In the genomic region with DNA sequence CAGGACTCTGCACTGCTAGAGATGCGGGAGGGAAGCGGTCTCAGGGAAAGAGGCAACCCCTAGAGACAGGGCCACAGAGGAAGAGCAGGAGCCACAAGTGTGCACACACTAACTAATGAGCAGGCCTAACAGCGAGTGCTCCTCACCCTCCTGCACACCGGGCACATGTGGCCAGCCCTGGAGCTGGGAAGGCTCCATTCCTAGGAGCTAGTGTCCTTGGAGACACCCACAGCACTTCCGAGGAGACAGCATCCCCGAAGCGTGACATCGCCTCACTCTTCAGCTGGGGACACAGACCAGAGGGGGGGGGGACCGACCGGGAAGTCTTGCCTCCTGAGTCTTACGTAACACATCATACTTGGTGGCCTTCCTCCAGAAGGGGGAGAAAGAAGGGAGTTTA, we compare ENCODE assay signal across 17 mouse cellular contexts. TPM values are rescaled to one million over a fixed set of nuclear protein-coding genes. Genes with fewer than 3 reads are reported as not detected.
DNase-seq lines count a peak whose midpoint lies in the region; ATAC-seq lines count a peak whose summit lies in the region.
"Had no signal": no experiment of that assay in that cellular context is flagged by ENCODE, and none has a peak within 500 bp of the region (broad histone marks: within the 10 kb centered on the region; RNA-seq: fewer than 3 reads in every experiment).

No protein-coding gene starts in this region.

- H3K9ac ChIP-seq in hindbrain, embryonic 12.5 days: no peak overlapping the region
- no peak overlapping the region for H3K9ac ChIP-seq in hindbrain, embryonic 13.5 days
- H3K9ac ChIP-seq in midbrain, embryonic 11.5 days (ENCODE audit: low read length): no peak overlapping the region
- no peak overlapping the region for H3K9ac ChIP-seq in midbrain, embryonic 15.5 days
- no peak overlapping the region for H3K9ac ChIP-seq in forebrain, embryonic 14.5 days (ENCODE audit: low read length)
- H3K9ac ChIP-seq: limb, embryonic 15.5 days; lung, embryonic 15.5 days had no signal

- 60% methylated on average over 11 of the region's 11 CpGs for WGBS in hindbrain, embryonic 12.5 days
- WGBS in hindbrain, embryonic 13.5 days: 53% methylated on average over 11 of the region's 11 CpGs
- WGBS in midbrain, embryonic 11.5 days: 81% methylated on average over 11 of the region's 11 CpGs
- WGBS in midbrain, embryonic 15.5 days: 61% methylated on average over 11 of the region's 11 CpGs
- 74% methylated on average over 11 of the region's 11 CpGs for WGBS in forebrain, embryonic 14.5 days

- H3K27me3 ChIP-seq in hindbrain, embryonic 12.5 days: peaks cover 43% of the 10 kb centered on the region
- peaks cover 43% of the 10 kb centered on the region for H3K27me3 ChIP-seq in hindbrain, embryonic 13.5 days
- peaks cover 6% of the 10 kb centered on the region for H3K27me3 ChIP-seq in midbrain, embryonic 11.5 days (ENCODE audit: control insufficient read depth, insufficient read depth, low read length)
- 0 out of 2 replicates have a peak, but pooled peaks cover 6% of the 10 kb centered on the region for H3K27me3 ChIP-seq in midbrain, embryonic 15.5 days (replicated peaks)
- 0 out of 2 replicates have a peak, but pooled peaks cover 3% of the 10 kb centered on the region for H3K27me3 ChIP-seq in forebrain, embryonic 14.5 days (replicated peaks; ENCODE audit: control insufficient read depth, insufficient read depth, low read length)

- no peak overlapping the region for H3K4me3 ChIP-seq in hindbrain, embryonic 12.5 days
- H3K4me3 ChIP-seq in hindbrain, embryonic 13.5 days: no peak overlapping the region
- H3K4me3 ChIP-seq in midbrain, embryonic 11.5 days (ENCODE audit: low read depth, low read length): no peak overlapping the region
- no peak overlapping the region for H3K4me3 ChIP-seq in midbrain, embryonic 15.5 days
- no peak overlapping the region for H3K4me3 ChIP-seq in forebrain, embryonic 14.5 days (ENCODE audit: low read depth, low read length)
- H3K4me3 ChIP-seq: erythroblast, embryonic 14.5 days; heart, adult 2 months; limb, embryonic 15.5 days; lung, embryonic 15.5 days; myocyte had no signal

- peak; percentile 77 for DNase-seq in midbrain, embryonic 11.5 days (ENCODE audit: low spot score, missing footprints)
- no peak for DNase-seq in forebrain, embryonic 14.5 days (ENCODE audit: low spot score)
- no peak for DNase-seq in MN1 (ENCODE audit: low spot score)
- DNase-seq: adrenal gland, adult 8-10 months; cerebellum, adult 8-10 months; heart, adult 2 months; thymus, adult 18-20 months had no signal

- no peak overlapping the region for H3K4me2 ChIP-seq in hindbrain, embryonic 12.5 days (replicated peaks)
- H3K4me2 ChIP-seq in hindbrain, embryonic 13.5 days: no peak overlapping the region
- no peak overlapping the region for H3K4me2 ChIP-seq in midbrain, embryonic 11.5 days
- no peak overlapping the region for H3K4me2 ChIP-seq in midbrain, embryonic 15.5 days
- no peak overlapping the region for H3K4me2 ChIP-seq in forebrain, embryonic 14.5 days (ENCODE audit: low read length)
- H3K4me2 ChIP-seq: limb, embryonic 15.5 days; lung, embryonic 15.5 days had no signal

- no peaks in the 10 kb centered on the region for H3K36me3 ChIP-seq in hindbrain, embryonic 12.5 days
- H3K36me3 ChIP-seq in hindbrain, embryonic 13.5 days: no peaks in the 10 kb centered on the region
- H3K36me3 ChIP-seq in midbrain, embryonic 11.5 days (ENCODE audit: control insufficient read depth, insufficient read depth, low read length): no peaks in the 10 kb centered on the region
- H3K36me3 ChIP-seq in midbrain, embryonic 15.5 days (replicated peaks): no peaks in the 10 kb centered on the region
- H3K36me3 ChIP-seq in forebrain, embryonic 14.5 days (ENCODE audit: control insufficient read depth, insufficient read depth, low read length): no peaks in the 10 kb centered on the region
- H3K36me3 ChIP-seq: limb, embryonic 15.5 days; lung, embryonic 15.5 days had no signal

- no peak for ATAC-seq in hindbrain, embryonic 12.5 days (ENCODE audit: low FRiP score)
- no peak for ATAC-seq in hindbrain, embryonic 13.5 days (ENCODE audit: low FRiP score)
- 0 out of 2 replicates have a peak, but pooled peaks have one; percentile 33 for ATAC-seq in midbrain, embryonic 11.5 days (ENCODE audit: low FRiP score)
- ATAC-seq in midbrain, embryonic 15.5 days (replicated peaks): no peak
- peak; percentile 15; the same call in 1 of the 2 replicates for ATAC-seq in forebrain, embryonic 14.5 days
- ATAC-seq in megakaryocyte, adult 5-6 weeks (ENCODE audit: poor library complexity, severe bottlenecking): 0 out of 2 replicates have a peak, but pooled peaks have one; percentile 8

- no peaks in the 10 kb centered on the region for H3K9me3 ChIP-seq in hindbrain, embryonic 12.5 days (replicated peaks)
- H3K9me3 ChIP-seq in hindbrain, embryonic 13.5 days: no peaks in the 10 kb centered on the region
- no peaks in the 10 kb centered on the region for H3K9me3 ChIP-seq in midbrain, embryonic 11.5 days (ENCODE audit: control insufficient read depth, low read length)
- no peaks in the 10 kb centered on the region for H3K9me3 ChIP-seq in midbrain, embryonic 15.5 days
- H3K9me3 ChIP-seq in forebrain, embryonic 14.5 days (replicated peaks; ENCODE audit: control insufficient read depth, low read length): no peaks in the 10 kb centered on the region
- H3K9me3 ChIP-seq: limb, embryonic 15.5 days; lung, embryonic 15.5 days had no signal

- H3K27ac ChIP-seq in hindbrain, embryonic 12.5 days: peak overlapping the region; percentile 64
- no peak overlapping the region for H3K27ac ChIP-seq in hindbrain, embryonic 13.5 days
- no peak overlapping the region for H3K27ac ChIP-seq in midbrain, embryonic 11.5 days (ENCODE audit: low read depth, low read length)
- H3K27ac ChIP-seq in midbrain, embryonic 15.5 days: no peak overlapping the region
- H3K27ac ChIP-seq in forebrain, embryonic 14.5 days (ENCODE audit: low read depth, low read length): peak overlapping the region; percentile 88; the same call in 1 of the 2 replicates
- H3K27ac ChIP-seq: heart, adult 2 months; limb, embryonic 15.5 days; lung, embryonic 15.5 days had no signal

- peaks cover 40% of the 10 kb centered on the region for H3K4me1 ChIP-seq in hindbrain, embryonic 12.5 days
- peaks cover 45% of the 10 kb centered on the region for H3K4me1 ChIP-seq in hindbrain, embryonic 13.5 days (replicated peaks)
- H3K4me1 ChIP-seq in midbrain, embryonic 11.5 days (ENCODE audit: control insufficient read depth, insufficient read depth, low read length): peaks cover 18% of the 10 kb centered on the region
- peaks cover 11% of the 10 kb centered on the region for H3K4me1 ChIP-seq in midbrain, embryonic 15.5 days
- H3K4me1 ChIP-seq in forebrain, embryonic 14.5 days (ENCODE audit: control insufficient read depth, insufficient read depth, low read length): peaks cover 17% of the 10 kb centered on the region; the same call in 1 of the 2 replicates

RNA-seq across cellular contexts. Expression of gene Vipr1, which starts 25.3 kb away (rescaled TPM):
- polyA plus RNA-seq in hindbrain, embryonic 12.5 days (2016; fragmentation: Nextera tagmentation; extraction: Ambion mirVana): 0.44 and 0.66 TPM in 2 replicates
- polyA plus RNA-seq in hindbrain, embryonic 13.5 days (2015; fragmentation: Nextera tagmentation; extraction: Ambion mirVana): 0.51 and 0.54 TPM in 2 replicates
- 0.41 and 0.44 TPM in 2 replicates for polyA plus RNA-seq in midbrain, embryonic 11.5 days (2014; fragmentation: Nextera tagmentation; extraction: Ambion mirVana)
- 0.14 and 0.15 TPM in 2 replicates for polyA plus RNA-seq in midbrain, embryonic 15.5 days (2015; fragmentation: Nextera tagmentation; extraction: Ambion mirVana)
- 0.38 and 0.46 TPM in 2 replicates for polyA plus RNA-seq in forebrain, embryonic 14.5 days (2014; fragmentation: Nextera tagmentation; extraction: Ambion mirVana)
- total RNA-seq in megakaryocyte, adult 5-6 weeks (2015): 0.18 and 1.3 TPM in 2 replicates
- total RNA-seq in megakaryocyte, adult 5-6 weeks (2017): 0.28 and 0.55 TPM in 2 replicates
- polyA plus RNA-seq: erythroblast, embryonic 14.5 days had no signal

RNA-seq across cellular contexts. Expression of gene Lyzl4, which starts 25.9 kb away (rescaled TPM):
- 0.33 TPM in 1 of 2 replicates, not detected in the other for polyA plus RNA-seq in hindbrain, embryonic 12.5 days (2016; fragmentation: Nextera tagmentation; extraction: Ambion mirVana)
- 0.32 TPM in 1 of 2 replicates, not detected in the other for polyA plus RNA-seq in hindbrain, embryonic 13.5 days (2015; fragmentation: Nextera tagmentation; extraction: Ambion mirVana)
- 0.22 TPM in 1 of 2 replicates, not detected in the other for polyA plus RNA-seq in midbrain, embryonic 11.5 days (2014; fragmentation: Nextera tagmentation; extraction: Ambion mirVana)
- polyA plus RNA-seq in midbrain, embryonic 15.5 days (2015; fragmentation: Nextera tagmentation; extraction: Ambion mirVana): 0.18 and 0.27 TPM in 2 replicates
- polyA plus RNA-seq in forebrain, embryonic 14.5 days (2014; fragmentation: Nextera tagmentation; extraction: Ambion mirVana): 0.18 TPM in 1 of 2 replicates, not detected in the other
- total RNA-seq in megakaryocyte, adult 5-6 weeks (2015): not detected in 2 replicates
- not detected in 2 replicates for total RNA-seq in megakaryocyte, adult 5-6 weeks (2017)
- total RNA-seq: gastrocnemius, adult 18-20 months; heart, adult 2 months had no signal
- polyA plus RNA-seq: erythroblast, embryonic 14.5 days; heart, postnatal 0 days; lung, embryonic 15.5 days; myocyte had no signal

RNA-seq across cellular contexts. Expression of gene Sec22c, which starts 37.5 kb away (rescaled TPM):
- 25.9 and 28.7 TPM in 2 replicates for polyA plus RNA-seq in hindbrain, embryonic 12.5 days (2016; fragmentation: Nextera tagmentation; extraction: Ambion mirVana)
- 28.9 and 33.5 TPM in 2 replicates for polyA plus RNA-seq in hindbrain, embryonic 13.5 days (2015; fragmentation: Nextera tagmentation; extraction: Ambion mirVana)
- 16.9 and 18.2 TPM in 2 replicates for polyA plus RNA-seq in midbrain, embryonic 11.5 days (2014; fragmentation: Nextera tagmentation; extraction: Ambion mirVana)
- 36.9 and 39.4 TPM in 2 replicates for polyA plus RNA-seq in midbrain, embryonic 15.5 days (2015; fragmentation: Nextera tagmentation; extraction: Ambion mirVana)
- polyA plus RNA-seq in forebrain, embryonic 14.5 days (2014; fragmentation: Nextera tagmentation; extraction: Ambion mirVana): 20.5 and 24.1 TPM in 2 replicates
- total RNA-seq in megakaryocyte, adult 5-6 weeks (2015): 5.9 and 8.6 TPM in 2 replicates
- total RNA-seq in megakaryocyte, adult 5-6 weeks (2017): 4.4 and 5.2 TPM in 2 replicates

RNA-seq across cellular contexts. Expression of gene Ss18l2, which starts 42.3 kb away (rescaled TPM):
- 103 and 130 TPM in 2 replicates for polyA plus RNA-seq in hindbrain, embryonic 12.5 days (2016; fragmentation: Nextera tagmentation; extraction: Ambion mirVana)
- 162 and 166 TPM in 2 replicates for polyA plus RNA-seq in hindbrain, embryonic 13.5 days (2015; fragmentation: Nextera tagmentation; extraction: Ambion mirVana)
- polyA plus RNA-seq in midbrain, embryonic 11.5 days (2014; fragmentation: Nextera tagmentation; extraction: Ambion mirVana): 100 and 106 TPM in 2 replicates
- 139 and 149 TPM in 2 replicates for polyA plus RNA-seq in midbrain, embryonic 15.5 days (2015; fragmentation: Nextera tagmentation; extraction: Ambion mirVana)
- polyA plus RNA-seq in forebrain, embryonic 14.5 days (2014; fragmentation: Nextera tagmentation; extraction: Ambion mirVana): 149 and 186 TPM in 2 replicates
- total RNA-seq in megakaryocyte, adult 5-6 weeks (2015): 36.2 and 39.1 TPM in 2 replicates
- total RNA-seq in megakaryocyte, adult 5-6 weeks (2017): 29.8 and 35.7 TPM in 2 replicates

RNA-seq across cellular contexts. Expression of gene Nktr, which starts 51.1 kb away (rescaled TPM):
- 77.5 and 85.3 TPM in 2 replicates for polyA plus RNA-seq in hindbrain, embryonic 12.5 days (2016; fragmentation: Nextera tagmentation; extraction: Ambion mirVana)
- polyA plus RNA-seq in hindbrain, embryonic 13.5 days (2015; fragmentation: Nextera tagmentation; extraction: Ambion mirVana): 64.6 and 67.4 TPM in 2 replicates
- polyA plus RNA-seq in midbrain, embryonic 11.5 days (2014; fragmentation: Nextera tagmentation; extraction: Ambion mirVana): 61.6 and 70.4 TPM in 2 replicates
- polyA plus RNA-seq in midbrain, embryonic 15.5 days (2015; fragmentation: Nextera tagmentation; extraction: Ambion mirVana): 51.0 and 52.1 TPM in 2 replicates
- 41.5 and 53.0 TPM in 2 replicates for polyA plus RNA-seq in forebrain, embryonic 14.5 days (2014; fragmentation: Nextera tagmentation; extraction: Ambion mirVana)
- 72.1 and 87.3 TPM in 2 replicates for total RNA-seq in megakaryocyte, adult 5-6 weeks (2015)
- total RNA-seq in megakaryocyte, adult 5-6 weeks (2017): 69.6 and 110 TPM in 2 replicates

Comparison
In these comparisons a context has a peak if more than half of its experiments do, and no peak if none do; other contexts are left out.
1. ATAC-seq: peak in midbrain, embryonic 11.5 days (single experiment), forebrain, embryonic 14.5 days (single experiment) and megakaryocyte, adult 5-6 weeks (single experiment); none in hindbrain, embryonic 12.5 days (single experiment), hindbrain, embryonic 13.5 days (single experiment) and midbrain, embryonic 15.5 days (single experiment).
2. H3K27ac ChIP-seq: peak in hindbrain, embryonic 12.5 days (single experiment) and forebrain, embryonic 14.5 days (single experiment); none in hindbrain, embryonic 13.5 days (single experiment), midbrain, embryonic 11.5 days (single experiment) and midbrain, embryonic 15.5 days (single experiment).